Mouse (Mus musculus) bone marrow, adult 2 months (tissue): ENCODE measurements around the gene 1700017B05Rik.

Experiments
- CTCF ChIP-seq: fragments of 200-500 bp; IDR thresholded peaks from 2 replicates; pipeline ENCODE4 v1.5.1; 2011; ENCODE audit warnings: low read length, control low read depth; ENCODE audit not compliant: control insufficient read depth, insufficient read depth
- POLR2A ChIP-seq: fragments of 200-500 bp; IDR thresholded peaks from 2 replicates; pipeline ENCODE4 v1.6.1; 2011; ENCODE audit warnings: low read depth, mild to moderate bottlenecking, control low read depth, low read length, borderline replicate concordance; ENCODE audit not compliant: control insufficient read depth

DNA sequence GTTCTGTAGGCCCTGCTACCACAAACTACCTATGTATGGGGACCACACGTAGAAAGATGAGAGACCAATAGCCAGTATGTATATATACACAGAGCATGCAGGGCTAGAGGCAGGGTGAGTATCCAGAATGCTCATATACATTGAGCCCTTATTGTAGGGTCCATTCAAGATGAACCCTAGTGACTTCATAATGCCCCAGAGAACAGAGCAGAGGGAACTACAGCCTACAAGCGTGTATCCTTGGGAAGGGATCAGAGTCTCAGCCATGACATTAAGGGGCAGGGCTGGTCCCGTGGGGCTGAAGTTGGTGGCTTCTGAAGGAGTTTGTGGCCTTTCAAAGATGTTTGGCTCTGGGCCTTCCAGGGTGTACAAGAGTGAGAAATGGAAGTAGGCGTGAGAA, 12.4 kb downstream of the 1700017B05Rik start:
- no peak for TF ChIP-seq CTCF
- TF ChIP-seq POLR2A = no peak
